Mouse (Mus musculus) forebrain, embryonic 14.5 days (tissue): ENCODE measurements at regions not wholly inside any gene's neighbourhood (a gene's known extent, or its start where the extent isn't known, plus 50 kb on each side); places are given as distances from the start of the nearest gene placed in this dataset.

Experiments
- ATAC-seq: fragments of 200-750 bp; cut with Nextera tagmentation; 2 replicates; pipeline ENCODE4 v1.8.0; 2017; ENCODE audit warnings: mild to moderate bottlenecking, moderate library complexity
- DNase-seq: peaks from one replicate; pipeline ENCODE4 v3.0.0-alpha.2; 2015; ENCODE audit warnings: low spot score
- H3K27ac ChIP-seq: fragments of 300-500 bp; sonication (generic); 2 replicates; pipeline ENCODE4 v1.5.1; 2014; ENCODE audit warnings: low read depth, mild to moderate bottlenecking, control low read depth, low read length, moderate library complexity
- H3K27me3 ChIP-seq: fragments of 300-500 bp; sonication (generic); replicated peaks from 2 replicates; pipeline ENCODE4 v1.6.1; 2014; ENCODE audit warnings: low read length, control low read depth, mixed read lengths; ENCODE audit not compliant: control insufficient read depth, insufficient read depth
- H3K36me3 ChIP-seq: fragments of 300-500 bp; sonication (generic); 2 replicates; pipeline ENCODE4 v1.6.1; 2014; ENCODE audit warnings: low read length, control low read depth; ENCODE audit not compliant: control insufficient read depth, insufficient read depth
- H3K4me1 ChIP-seq: fragments of 300-500 bp; sonication (generic); 2 replicates; pipeline ENCODE4 v1.6.1; 2014; ENCODE audit warnings: antibody characterized with exemption, low read length, control low read depth; ENCODE audit not compliant: control insufficient read depth, insufficient read depth
- H3K4me2 ChIP-seq: fragments of 300-500 bp; sonication (generic); 2 replicates; pipeline ENCODE4 v1.6.1; 2014; ENCODE audit warnings: mild to moderate bottlenecking, control low read depth, low read length
- H3K4me3 ChIP-seq: fragments of 300-500 bp; sonication (generic); 2 replicates; pipeline ENCODE4 v1.5.1; 2014; ENCODE audit warnings: low read depth, low read length, control low read depth
- H3K9ac ChIP-seq: fragments of 300-500 bp; sonication (generic); 2 replicates; pipeline ENCODE4 v1.6.1; 2014; ENCODE audit warnings: mild to moderate bottlenecking, low read length, control low read depth, moderate library complexity
- H3K9me3 ChIP-seq: fragments of 300-500 bp; sonication (generic); replicated peaks from 2 replicates; pipeline ENCODE4 v1.6.1; 2016; ENCODE audit warnings: low read length, control low read depth, mixed read lengths; ENCODE audit not compliant: control insufficient read depth
- WGBS: fragments of 180-500 bp; shearing (Covaris S2); extraction: QIAGEN DNeasy Blood & Tissue Kit; methylation state at CpG from one replicate; pipeline ENCODE4 v1.1.7; 2014; 5-methylcytosine and 5-hydroxymethylcytosine counted together

DNA sequence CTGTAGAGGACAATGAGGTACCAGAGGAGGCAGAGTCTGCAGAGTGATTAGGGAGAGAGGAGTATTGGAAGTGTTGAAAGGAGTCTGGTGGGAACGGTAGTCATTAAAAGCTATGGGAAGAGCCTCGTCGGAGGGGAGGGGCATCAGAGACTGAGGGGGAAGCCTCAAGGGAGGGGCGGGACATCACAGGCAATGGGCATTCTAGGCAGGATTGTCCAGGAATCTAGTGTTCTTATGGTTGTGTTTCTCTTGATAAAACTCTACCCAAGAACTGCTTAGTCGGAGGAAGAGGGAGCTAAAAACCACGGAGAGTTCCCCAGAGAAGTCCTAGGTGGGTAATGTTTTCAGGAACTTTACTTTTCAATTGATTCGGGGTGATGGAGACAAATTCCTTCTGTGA lies 90.2 kb downstream of the Sec23ip start:
- Histone ChIP-seq H3K27ac (no peak overlapping the region), H3K9ac (no peak overlapping the region), H3K36me3 (no peaks in the 10 kb centered on the region), H3K27me3 (no peaks in the 10 kb centered on the region), H3K4me1 (no peaks in the 10 kb centered on the region), H3K4me3 (no peak overlapping the region), H3K9me3 (no peaks in the 10 kb centered on the region), H3K4me2 (no peak overlapping the region)
- WGBS = 52% methylated on average over 7 of the region's 7 CpGs
- ATAC-seq = no peak
- no peak for DNase-seq

DNA sequence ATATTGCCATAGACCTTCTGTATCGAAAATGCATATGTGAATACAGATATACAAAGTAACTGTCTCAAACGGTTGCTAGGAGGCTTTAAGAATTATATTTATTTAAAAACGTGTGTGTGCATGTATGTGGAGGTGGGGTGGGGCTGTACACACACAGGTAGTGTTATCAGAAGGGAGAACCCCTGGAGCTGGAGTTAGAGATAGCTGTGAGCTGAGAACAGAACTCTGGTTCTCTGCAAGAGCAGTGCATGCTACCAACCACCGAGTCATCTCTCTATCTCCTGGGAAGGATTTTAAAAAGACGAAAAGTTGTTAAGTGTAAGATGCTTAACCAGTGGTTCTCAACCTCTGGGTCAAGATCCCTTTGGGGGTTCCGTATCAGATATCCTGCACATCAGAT lies 91.7 kb downstream of the Sec23ip start:
- Histone ChIP-seq H3K27me3 (no peaks in the 10 kb centered on the region), H3K9me3 (no peaks in the 10 kb centered on the region), H3K9ac (no peak overlapping the region), H3K4me3 (no peak overlapping the region), H3K36me3 (no peaks in the 10 kb centered on the region), H3K4me2 (no peak overlapping the region), H3K4me1 (no peaks in the 10 kb centered on the region), H3K27ac (no peak overlapping the region)
- ATAC-seq = no peak
- WGBS = 89% methylated on average over 6 of the region's 6 CpGs
- no peak for DNase-seq

DNA sequence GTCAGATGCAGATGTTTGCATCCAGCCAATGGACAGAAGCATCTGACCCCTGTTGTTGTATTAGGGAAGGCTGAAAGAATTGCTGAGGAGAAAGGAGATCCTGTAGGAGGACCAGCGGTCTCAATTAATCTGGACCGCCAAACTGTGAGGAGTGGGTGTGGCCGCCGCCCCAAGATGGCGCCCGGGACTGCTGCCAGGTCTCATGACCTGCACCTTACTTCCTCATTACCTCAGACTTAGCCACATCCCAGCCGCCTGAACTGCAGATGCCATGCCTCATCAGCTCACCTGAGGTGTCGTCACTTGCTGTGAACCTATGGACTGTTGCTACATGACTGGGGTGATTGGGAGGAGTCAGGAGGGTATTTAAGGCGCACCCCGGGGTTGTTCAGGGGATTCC lies 97.8 kb downstream of the Sec23ip start:
- no peak for DNase-seq

DNA sequence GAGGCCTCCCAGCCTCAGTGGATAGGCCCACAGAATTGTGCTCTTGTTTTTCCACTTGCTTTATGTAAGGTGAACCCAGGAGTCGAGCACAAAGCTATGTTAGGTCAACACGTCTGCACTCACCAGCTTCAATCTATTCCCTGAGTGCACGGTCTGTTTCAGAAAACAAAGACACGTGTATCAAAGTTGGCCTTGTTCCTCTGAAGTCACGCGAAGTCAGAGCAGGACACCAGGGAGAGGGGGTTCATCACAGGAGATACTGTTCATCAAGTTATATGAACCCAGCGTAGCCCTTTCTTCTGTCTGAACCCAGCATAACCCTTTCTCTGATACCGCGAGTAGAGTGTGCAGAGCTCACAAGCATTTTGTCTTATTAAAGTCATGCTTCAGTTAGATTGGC lies 98.8 kb downstream of the Sec23ip start:
- H3K4me3 ChIP-seq = no peak overlapping the region
- no peaks in the 10 kb centered on the region for H3K9me3 ChIP-seq
- no peak for ATAC-seq
- no peak overlapping the region for H3K27ac ChIP-seq
- no peak overlapping the region for H3K9ac ChIP-seq
- no peak overlapping the region for H3K4me2 ChIP-seq
- WGBS = 89% methylated on average over 9 of the region's 9 CpGs
- H3K36me3 ChIP-seq = no peaks in the 10 kb centered on the region
- no peaks in the 10 kb centered on the region for H3K27me3 ChIP-seq
- no peaks in the 10 kb centered on the region for H3K4me1 ChIP-seq
- no peak for DNase-seq

More for the DNA sequence above, 97.8 kb downstream of the Sec23ip start:
- Histone ChIP-seq H3K4me3 (no peak overlapping the region), H3K9ac (no peak overlapping the region), H3K27me3 (no peaks in the 10 kb centered on the region), H3K4me2 (no peak overlapping the region), H3K36me3 (no peaks in the 10 kb centered on the region), H3K9me3 (no peaks in the 10 kb centered on the region), H3K27ac (no peak overlapping the region), H3K4me1 (no peaks in the 10 kb centered on the region)
- no peak for ATAC-seq
- WGBS = 91% methylated on average over 10 of the region's 10 CpGs

DNA sequence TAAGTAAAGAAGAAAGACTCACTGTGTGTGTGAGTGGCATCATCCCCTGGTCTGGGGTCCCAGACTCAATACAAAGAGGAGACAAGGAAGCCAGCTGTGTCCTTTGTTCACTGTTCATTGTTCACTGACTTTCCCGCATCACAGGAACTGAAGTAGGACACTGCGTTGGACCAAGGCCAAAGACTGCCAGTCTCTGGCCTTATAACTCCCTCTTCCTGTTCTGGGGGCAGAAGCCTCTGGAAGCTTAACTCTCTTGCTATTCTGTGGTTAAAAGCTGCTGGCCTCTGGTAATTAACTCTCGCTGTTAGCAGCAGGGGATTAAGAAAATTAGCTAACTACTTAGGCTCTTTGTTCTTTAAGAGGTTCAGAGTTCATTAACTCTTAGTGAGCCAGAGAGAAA lies 104.5 kb downstream of the Sec23ip start:
- ATAC-seq (no peak), DNase-seq (peak; percentile 37)
- WGBS = 4% methylated on average over 3 of the region's 3 CpGs
- Histone ChIP-seq H3K4me3 (no peak overlapping the region), H3K27ac (no peak overlapping the region), H3K9me3 (no peaks in the 10 kb centered on the region), H3K36me3 (no peaks in the 10 kb centered on the region), H3K27me3 (no peaks in the 10 kb centered on the region), H3K4me1 (peaks cover 2% of the 10 kb centered on the region; the same call in 1 of the 2 replicates), H3K9ac (no peak overlapping the region), H3K4me2 (no peak overlapping the region)

DNA sequence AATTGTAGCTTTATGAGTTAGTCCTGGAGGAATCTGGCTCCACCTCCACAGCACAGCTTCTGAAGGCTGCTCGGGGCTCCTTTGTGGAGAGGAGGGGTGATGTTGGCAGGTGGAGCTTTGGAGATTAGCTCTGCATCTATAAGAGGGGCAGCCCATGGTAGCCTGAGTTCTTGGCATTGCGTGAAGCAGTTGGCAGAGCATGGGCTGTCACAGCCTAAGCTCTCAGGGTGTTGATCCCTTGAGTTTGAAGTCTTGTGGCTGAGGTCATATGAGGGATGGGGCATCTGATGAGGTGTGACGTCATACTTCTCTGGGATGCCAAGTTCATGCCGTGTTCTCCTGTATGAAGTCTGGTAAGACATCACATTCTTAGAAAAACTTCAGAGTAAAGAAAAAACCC lies 109.5 kb downstream of the Sec23ip start:
- peak; percentile 70 for DNase-seq

DNA sequence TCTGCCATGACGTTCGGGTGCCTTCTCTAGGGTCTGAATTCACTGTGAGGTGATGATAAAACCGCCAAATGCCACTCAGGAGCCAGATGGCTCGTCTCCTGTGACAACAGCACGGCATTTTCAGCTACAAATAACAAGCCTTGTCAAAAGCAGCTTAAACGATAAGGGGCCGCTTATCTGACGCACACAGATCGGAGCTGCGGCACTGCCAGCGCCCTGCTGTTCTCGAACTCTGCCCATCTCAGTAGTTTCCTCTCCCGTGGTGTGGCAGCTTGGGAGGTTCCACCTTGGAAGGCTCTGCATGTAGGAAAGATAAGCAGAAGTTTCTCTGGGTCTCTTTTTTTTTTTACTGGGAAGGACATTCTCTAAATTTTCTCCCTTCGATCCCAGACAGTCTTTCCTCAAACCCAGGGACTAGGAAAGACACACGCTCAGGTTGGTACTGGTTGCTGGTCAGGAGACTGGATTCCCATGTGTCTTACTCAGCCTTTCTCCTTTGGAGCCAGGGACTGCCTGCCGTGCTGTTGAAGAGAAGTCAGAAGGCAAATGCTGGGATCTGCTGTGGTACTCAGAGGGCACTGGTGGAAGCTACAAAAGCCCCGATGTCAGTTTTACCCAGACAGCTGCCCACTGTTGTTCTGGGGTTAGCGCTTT lies 110.1 kb downstream of the Sec23ip start:
- Histone ChIP-seq H3K36me3 (no peaks in the 10 kb centered on the region), H3K9me3 (no peaks in the 10 kb centered on the region), H3K9ac (no peak overlapping the region), H3K4me1 (no peaks in the 10 kb centered on the region), H3K4me3 (no peak overlapping the region), H3K27me3 (no peaks in the 10 kb centered on the region), H3K4me2 (peak overlapping the region; percentile 14; the same call in 1 of the 2 replicates), H3K27ac (no peak overlapping the region)
- 52% methylated on average over 18 of the region's 18 CpGs for WGBS
- DNase-seq (peak; percentile 72), ATAC-seq (peak; percentile 46; the same call in 1 of the 2 replicates)

More for the DNA sequence above, 109.5 kb downstream of the Sec23ip start:
- Histone ChIP-seq H3K9ac (no peak overlapping the region), H3K36me3 (no peaks in the 10 kb centered on the region), H3K4me3 (no peak overlapping the region), H3K4me1 (peaks cover under 1% of the 10 kb centered on the region; the same call in 1 of the 2 replicates), H3K4me2 (no peak overlapping the region), H3K27ac (no peak overlapping the region), H3K9me3 (no peaks in the 10 kb centered on the region), H3K27me3 (no peaks in the 10 kb centered on the region)
- ATAC-seq = peak; percentile 66
- 44% methylated on average over 4 of the region's 4 CpGs for WGBS

DNA sequence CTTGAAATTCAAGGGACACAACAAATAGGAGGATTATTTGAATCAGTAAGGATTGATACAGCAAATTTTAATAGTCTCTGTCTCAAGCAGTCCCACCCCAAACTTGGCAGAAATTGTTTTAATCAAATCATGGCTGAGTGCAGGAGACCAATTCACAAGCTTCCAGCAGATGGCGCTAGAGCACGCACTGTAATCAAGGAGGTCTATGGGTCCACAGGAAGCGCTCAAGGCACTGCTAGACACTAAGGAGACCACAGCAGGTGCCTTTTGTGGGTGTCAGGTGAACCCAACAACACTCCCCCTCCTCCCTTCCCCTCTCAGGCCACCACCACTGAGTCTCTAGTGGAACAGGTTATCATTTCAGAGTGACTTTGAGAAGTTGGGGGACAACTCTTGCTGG lies 115.4 kb downstream of the Sec23ip start:
- peak; percentile 66; the same call in 1 of the 2 replicates for ATAC-seq
- WGBS = 1% methylated on average over 3 of the region's 3 CpGs
- peak; percentile 86 for DNase-seq
- no peak overlapping the region for H3K4me2 ChIP-seq
- H3K9me3 ChIP-seq = no peaks in the 10 kb centered on the region
- H3K27me3 ChIP-seq = no peaks in the 10 kb centered on the region
- no peak overlapping the region for H3K4me3 ChIP-seq
- no peak overlapping the region for H3K27ac ChIP-seq
- H3K4me1 ChIP-seq = peaks cover 2% of the 10 kb centered on the region; the same call in 1 of the 2 replicates
- no peaks in the 10 kb centered on the region for H3K36me3 ChIP-seq
- H3K9ac ChIP-seq = no peak overlapping the region

DNA sequence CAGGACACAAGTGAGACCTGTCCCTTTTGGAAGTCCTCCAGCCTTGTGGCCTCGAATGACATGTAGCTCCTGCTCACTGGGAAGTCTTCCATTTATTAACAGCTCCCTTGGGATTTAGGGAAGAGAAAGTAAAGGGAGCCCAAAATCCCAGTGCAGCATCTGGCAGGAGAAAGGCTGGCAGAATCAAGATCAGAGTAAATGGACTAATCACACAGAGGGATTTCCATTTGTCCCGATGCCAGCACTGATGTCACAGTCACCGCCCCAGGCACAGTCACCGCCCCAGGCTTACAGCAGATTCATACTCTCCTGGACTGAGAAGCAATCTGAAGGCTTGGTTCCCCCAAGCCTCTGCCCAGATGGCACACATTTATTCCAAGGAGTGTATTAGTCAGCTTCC lies 116.0 kb downstream of the Sec23ip start:
- Histone ChIP-seq H3K36me3 (no peaks in the 10 kb centered on the region), H3K27ac (no peak overlapping the region), H3K4me2 (no peak overlapping the region), H3K9ac (no peak overlapping the region), H3K9me3 (no peaks in the 10 kb centered on the region), H3K4me3 (no peak overlapping the region), H3K4me1 (peaks cover 2% of the 10 kb centered on the region; the same call in 1 of the 2 replicates), H3K27me3 (no peaks in the 10 kb centered on the region)
- peak; percentile 70; the same call in 1 of the 2 replicates for ATAC-seq
- peak; percentile 76 for DNase-seq
- WGBS = 41% methylated on average over 4 of the region's 4 CpGs
